Mouse (Mus musculus) ES-E14 (cell line): ENCODE data around the gene AL732309.1. TPM values are rescaled to one million over a fixed set of nuclear protein-coding genes. Genes with fewer than 3 reads are reported as not detected.

Source experiments
- DNase-seq: peaks from one replicate; pipeline ENCODE4 v3.0.0-alpha.2; 2013; ENCODE audit warnings: low read depth, low spot score
- H3K27ac ChIP-seq: 2 replicates; pipeline ENCODE4 v1.5.1; 2012; ENCODE audit warnings: low read depth, mild to moderate bottlenecking, low read length, moderate library complexity, mixed read lengths; ENCODE audit not compliant: poor library complexity, insufficient read depth, severe bottlenecking
- H3K36me3 ChIP-seq: 2 replicates; pipeline ENCODE4 v1.6.1; 2012; ENCODE audit warnings: mild to moderate bottlenecking, low read length, moderate library complexity, mixed read lengths; ENCODE audit not compliant: control insufficient read depth, poor library complexity, insufficient read depth, severe bottlenecking
- H3K4me1 ChIP-seq, 2 experiments: fragments of 150-350 bp in 1 of 2; sonication (generic) in 1 of 2; 2 replicates each; pipeline ENCODE4 v1.6.1; 2012; ENCODE audit warnings: low read length in 2 of 2, mild to moderate bottlenecking in 1 of 2, mixed read lengths in 1 of 2; ENCODE audit not compliant: control insufficient read depth in 2 of 2, insufficient read depth in 2 of 2, poor library complexity in 1 of 2
- H3K4me3 ChIP-seq, 2 experiments: fragments of 150-350 bp in 1 of 2; sonication (generic) in 1 of 2; 2 replicates each; pipeline ENCODE4 v1.5.1; 2012; ENCODE audit warnings: low read length in 2 of 2, low read depth in 1 of 2, mild to moderate bottlenecking in 1 of 2, mixed read lengths in 1 of 2; ENCODE audit not compliant: insufficient read depth in 1 of 2, poor library complexity in 1 of 2, severe bottlenecking in 1 of 2
- H3K9ac ChIP-seq: 2 replicates; pipeline ENCODE4 v1.6.1; 2012; ENCODE audit warnings: low read depth, mild to moderate bottlenecking, low read length, mixed read lengths; ENCODE audit not compliant: poor library complexity, insufficient read depth, severe bottlenecking
- H3K9me3 ChIP-seq: fragments of 150-350 bp; sonication (generic); 2 replicates; pipeline ENCODE4 v1.6.1; 2012; ENCODE audit warnings: low read depth, mild to moderate bottlenecking, low read length; ENCODE audit not compliant: control insufficient read depth, insufficient read depth
- CHD2 ChIP-seq: IDR thresholded peaks from 2 replicates; pipeline ENCODE4 v1.6.1; 2014; ENCODE audit warnings: mild to moderate bottlenecking, low read depth, low read length, inconsistent platforms
- HCFC1 ChIP-seq: IDR thresholded peaks from 2 replicates; pipeline ENCODE4 v1.6.1; 2012; ENCODE audit warnings: low read length, inconsistent platforms, borderline replicate concordance; ENCODE audit not compliant: insufficient read depth
- MAFK ChIP-seq: IDR thresholded peaks from 2 replicates; pipeline ENCODE4 v1.6.1; 2014; ENCODE audit warnings: mild to moderate bottlenecking, low read depth, low read length, inconsistent platforms; ENCODE audit not compliant: insufficient read depth
- ZC3H11A ChIP-seq: IDR thresholded peaks from 2 replicates; pipeline ENCODE4 v1.6.1; 2012; ENCODE audit warnings: low read depth, mild to moderate bottlenecking, inconsistent platforms, low read length, borderline replicate concordance
- ZNF384 ChIP-seq: IDR thresholded peaks from 2 replicates; pipeline ENCODE4 v1.6.1; 2012; ENCODE audit warnings: low read depth, low read length, inconsistent platforms
- in situ Hi-C, 2 experiments: fragments of 600-800 bp; cut with MboI; formaldehyde crosslinking; loops; one replicate each; pipeline ENCODE4 v1.15.1; 2025; ENCODE audit warnings: low sequenced_read_pairs in 2 of 2, inconsistent platforms in 1 of 2; ENCODE audit not compliant: unreplicated experiment in 2 of 2
- total RNA-seq: library from RNA; depleted of rRNA; stranded (reverse); fragments of 300-350 nt; gene quantifications from 2 replicates; pipeline ENCODE4 v1.2.3, GENCODE M21; 2012; rRNA removed

AL732309.1 gene
- total RNA-seq, result 14.5 and 32.9 TPM in 2 replicates

DNA sequence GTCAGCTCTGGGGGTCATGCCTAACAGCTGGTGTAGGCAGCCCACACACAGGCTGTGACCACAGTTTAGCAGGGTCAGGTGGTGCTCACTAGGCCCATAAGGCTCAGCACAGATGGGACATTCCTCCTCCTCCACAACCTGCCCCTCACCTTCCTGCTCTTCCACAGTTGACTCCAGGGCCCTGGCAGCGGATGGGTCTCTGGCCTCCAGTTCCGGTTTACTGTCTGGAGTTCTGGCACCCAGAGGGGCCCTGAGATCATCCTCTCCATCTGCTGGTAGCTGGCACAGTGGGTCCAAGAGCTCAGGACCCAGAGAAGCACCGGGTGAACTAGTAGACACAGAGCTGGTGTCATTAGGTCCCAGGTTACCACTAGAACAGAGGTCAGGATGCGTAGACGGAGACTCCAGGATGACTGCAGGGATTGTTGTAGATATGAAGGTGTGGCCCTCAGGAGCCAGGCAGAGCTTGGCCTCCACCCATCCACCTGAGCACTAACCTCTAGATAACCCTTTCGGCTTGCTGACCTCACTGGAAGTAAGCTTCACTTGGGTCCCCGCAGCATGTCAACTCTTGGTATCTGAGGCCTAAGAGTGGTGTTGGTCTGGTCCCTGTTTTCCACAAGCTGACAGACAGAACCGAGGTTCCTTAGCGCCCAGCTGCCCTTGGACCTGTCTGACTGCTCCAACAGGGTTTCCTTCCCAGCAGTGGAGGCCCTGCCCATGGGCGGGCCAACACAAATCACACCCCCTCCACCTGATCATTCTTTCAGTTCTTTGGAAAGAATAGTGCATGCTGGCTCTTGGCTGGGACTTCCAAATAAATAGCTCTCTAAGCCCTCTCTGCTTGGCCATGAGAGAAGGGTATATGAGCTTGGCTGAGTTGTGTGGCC is at the start of gene AL732309.1:
Gene AL732309.1 (minus strand): TSS at position 681 of the 890 bp plus-strand sequence.
- in situ Hi-C loops, result no loop called here
- Histone ChIP-seq H3K9me3 (no peaks in the 10 kb centered on the region), H3K4me3 (no peak within 1 kb of the TSS), H3K9ac (no peak within 1 kb of the TSS), H3K27ac (no peak within 1 kb of the TSS), H3K36me3 (peaks cover 43% of the 10 kb centered on the region), H3K4me1 (peaks cover 2 to 13% of the 10 kb centered on the region in 2 experiments; a peak in 3 of 4 replicates)
- TF ChIP-seq ZNF384, result no peak
- no peak for TF ChIP-seq CHD2
- no peak for TF ChIP-seq MAFK
- TF ChIP-seq ZC3H11A, result no peak
- no peak for DNase-seq

- DNase-seq, result no peak
- H3K9me3 ChIP-seq, result no peaks in the 10 kb centered on the region
- no peak overlapping the region for H3K27ac ChIP-seq
- TF ChIP-seq ZC3H11A, result no peak
- no peak for TF ChIP-seq ZNF384
- TF ChIP-seq CHD2, result no peak
- no peak for TF ChIP-seq HCFC1
- TF ChIP-seq MAFK, result no peak
- peaks cover 0 to 7% of the 10 kb centered on the region in 2 experiments; a peak in 1 of 4 replicates for H3K4me1 ChIP-seq
- in situ Hi-C loops, result no loop called here
- H3K36me3 ChIP-seq, result peaks cover 7% of the 10 kb centered on the region; the same call in 1 of the 2 replicates
- H3K9ac ChIP-seq, result no peak overlapping the region
- no peak overlapping the region for H3K4me3 ChIP-seq
Measured at GRCm38 (mm10) chr2:25293706-25294105, 47.0 kb upstream of the AL732309.1 start.

DNA sequence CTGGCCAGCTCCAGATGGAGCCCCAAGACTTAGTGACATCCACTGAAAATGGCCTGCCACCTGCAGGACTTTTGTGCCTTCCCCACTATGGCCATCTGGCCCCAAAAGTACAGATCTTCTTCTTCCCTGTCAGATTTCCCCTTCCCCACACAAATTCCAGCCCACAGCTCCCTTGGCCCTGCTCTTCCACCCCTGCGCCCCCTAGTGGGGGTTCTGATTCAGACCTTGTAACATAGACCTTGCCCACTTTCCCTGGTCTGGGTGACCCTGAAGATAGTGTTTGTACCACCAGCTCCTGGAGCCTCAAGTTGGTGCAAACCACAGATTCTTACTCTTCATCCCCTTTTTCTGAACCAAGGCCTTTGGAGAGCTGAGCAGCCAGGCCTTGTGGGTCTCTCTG is 46.2 kb upstream of the AL732309.1 start:
- in situ Hi-C loops, result no loop called here
- Histone ChIP-seq H3K9ac (no peak overlapping the region), H3K36me3 (peaks cover 2% of the 10 kb centered on the region; the same call in 1 of the 2 replicates), H3K27ac (no peak overlapping the region), H3K4me1 (peaks cover 0 to 7% of the 10 kb centered on the region in 2 experiments; a peak in 1 of 4 replicates), H3K9me3 (no peaks in the 10 kb centered on the region), H3K4me3 (no peak overlapping the region)
- DNase-seq, result peak; percentile 81
- no peak for TF ChIP-seq CHD2

DNA sequence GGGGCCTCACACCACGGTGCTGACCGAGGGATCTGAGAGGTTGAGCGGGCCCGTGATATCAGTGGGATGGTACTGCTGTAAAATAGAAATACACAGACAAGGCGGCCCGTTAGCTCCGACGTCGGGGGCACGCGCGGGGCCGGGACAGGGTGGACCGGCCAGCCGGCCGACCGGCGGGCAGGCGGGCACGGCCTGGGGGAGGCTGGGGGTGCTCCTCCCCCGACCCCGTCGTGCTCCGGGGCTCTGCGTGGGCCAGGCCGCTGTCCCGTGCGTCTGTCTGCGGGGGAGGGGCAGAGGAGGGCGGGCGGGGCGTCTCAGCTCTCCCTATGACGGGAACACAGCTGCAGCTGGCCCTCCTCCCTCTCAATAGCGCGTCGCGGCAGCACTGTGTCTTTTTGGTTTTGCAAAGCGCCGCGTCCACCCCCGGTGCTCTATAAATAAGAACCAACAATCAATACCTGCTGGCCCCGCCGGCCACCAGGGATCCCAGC is 45.4 kb upstream of the AL732309.1 start:
- TF ChIP-seq ZC3H11A (no peak), MAFK (no peak), ZNF384 (no peak), CHD2 (no peak), HCFC1 (no peak)
- H3K4me1 ChIP-seq, result peaks cover 0 to 7% of the 10 kb centered on the region in 2 experiments; a peak in 1 of 4 replicates
- no peaks in the 10 kb centered on the region for H3K36me3 ChIP-seq
- in situ Hi-C loops, result no loop called here
- no peak for DNase-seq
- H3K9ac ChIP-seq, result no peak overlapping the region
- no peak overlapping the region for H3K27ac ChIP-seq
- H3K4me3 ChIP-seq, result peak overlapping the region; percentile 40 to 50; a peak in 3 of 4 replicates
- no peaks in the 10 kb centered on the region for H3K9me3 ChIP-seq
